Mouse (Mus musculus) neural tube, embryonic 15.5 days (tissue): Measurements from ENCODE around the gene Thap2. TPM values are rescaled to one million over a fixed set of nuclear protein-coding genes. Genes with fewer than 3 reads are reported as not detected.

Experiments
- ATAC-seq: fragments of 200-750 bp; cut with Nextera tagmentation; 2 replicates; pipeline ENCODE4 v1.8.0; 2017; ENCODE audit warnings: mild to moderate bottlenecking, moderate TSS enrichment, moderate library complexity; ENCODE audit not compliant: low FRiP score
- H3K27ac ChIP-seq: fragments of 300-500 bp; sonication (generic); replicated peaks from 2 replicates; pipeline ENCODE4 v1.5.1; 2015; ENCODE audit warnings: mild to moderate bottlenecking, inconsistent platforms
- H3K27me3 ChIP-seq: fragments of 300-500 bp; sonication (generic); replicated peaks from 2 replicates; pipeline ENCODE4 v1.6.1; 2015; ENCODE audit warnings: inconsistent platforms
- H3K36me3 ChIP-seq: fragments of 300-500 bp; sonication (generic); 2 replicates; pipeline ENCODE4 v1.6.1; 2015; ENCODE audit warnings: inconsistent platforms
- H3K4me1 ChIP-seq: fragments of 300-500 bp; sonication (generic); 2 replicates; pipeline ENCODE4 v1.6.1; 2015; ENCODE audit warnings: inconsistent platforms
- H3K4me2 ChIP-seq: fragments of 300-500 bp; sonication (generic); 2 replicates; pipeline ENCODE4 v1.6.1; 2015; ENCODE audit warnings: inconsistent platforms, mild to moderate bottlenecking, moderate library complexity
- H3K4me3 ChIP-seq: fragments of 300-500 bp; sonication (generic); replicated peaks from 2 replicates; pipeline ENCODE4 v1.5.1; 2015; ENCODE audit warnings: mild to moderate bottlenecking, inconsistent platforms
- H3K9ac ChIP-seq: fragments of 300-500 bp; sonication (generic); replicated peaks from 2 replicates; pipeline ENCODE4 v1.6.1; 2015; ENCODE audit warnings: mild to moderate bottlenecking, inconsistent platforms
- H3K9me3 ChIP-seq: fragments of 300-500 bp; sonication (generic); replicated peaks from 2 replicates; pipeline ENCODE4 v1.6.1; 2016; ENCODE audit warnings: inconsistent platforms
- WGBS: fragments of 180-500 bp; shearing (Covaris S2); methylation state at CpG from one replicate; pipeline ENCODE4 v1.1.7; 2015; ENCODE audit warnings: mixed read lengths; 5-methylcytosine and 5-hydroxymethylcytosine counted together
- polyA plus RNA-seq: library from polyadenylated mRNA; unstranded; fragments of >200 nt; fragmentation: Nextera tagmentation; extraction: Ambion mirVana; gene quantifications from 2 replicates; pipeline ENCODE4 v1.2.1, GENCODE M21; 2015

Gene Thap2
- polyA plus RNA-seq, 1 experiment from 2014 or later = 25.8 TPM

DNA sequence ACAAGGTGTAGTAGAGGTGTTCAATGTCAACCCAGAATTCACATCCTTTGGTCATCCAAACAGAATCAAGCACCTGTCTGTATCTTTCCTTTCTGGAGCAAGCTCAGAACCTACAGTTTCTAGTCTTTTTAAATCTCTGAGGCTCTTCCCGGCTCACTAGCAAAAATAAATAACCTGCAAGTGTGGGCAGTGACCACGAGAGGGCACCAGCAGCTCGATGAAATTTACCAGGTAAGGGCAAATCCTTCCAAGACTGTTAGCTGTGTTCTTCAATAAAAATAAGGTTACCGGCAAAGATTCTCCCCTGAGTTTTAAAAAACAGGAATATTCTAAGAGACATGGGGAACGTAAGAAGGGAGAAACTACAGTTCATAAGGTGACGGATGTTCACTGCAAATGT is 60.9 kb downstream of the Thap2 start:
- Histone ChIP-seq H3K4me1 (0 out of 2 replicates have a peak, but pooled peaks cover 2% of the 10 kb centered on the region), H3K9ac (no peak overlapping the region), H3K27me3 (no peaks in the 10 kb centered on the region), H3K36me3 (no peaks in the 10 kb centered on the region), H3K4me2 (no peak overlapping the region), H3K4me3 (no peak overlapping the region), H3K9me3 (no peaks in the 10 kb centered on the region), H3K27ac (no peak overlapping the region)
- WGBS = 8% methylated on average over 6 of the region's 6 CpGs
- ATAC-seq = no peak

DNA sequence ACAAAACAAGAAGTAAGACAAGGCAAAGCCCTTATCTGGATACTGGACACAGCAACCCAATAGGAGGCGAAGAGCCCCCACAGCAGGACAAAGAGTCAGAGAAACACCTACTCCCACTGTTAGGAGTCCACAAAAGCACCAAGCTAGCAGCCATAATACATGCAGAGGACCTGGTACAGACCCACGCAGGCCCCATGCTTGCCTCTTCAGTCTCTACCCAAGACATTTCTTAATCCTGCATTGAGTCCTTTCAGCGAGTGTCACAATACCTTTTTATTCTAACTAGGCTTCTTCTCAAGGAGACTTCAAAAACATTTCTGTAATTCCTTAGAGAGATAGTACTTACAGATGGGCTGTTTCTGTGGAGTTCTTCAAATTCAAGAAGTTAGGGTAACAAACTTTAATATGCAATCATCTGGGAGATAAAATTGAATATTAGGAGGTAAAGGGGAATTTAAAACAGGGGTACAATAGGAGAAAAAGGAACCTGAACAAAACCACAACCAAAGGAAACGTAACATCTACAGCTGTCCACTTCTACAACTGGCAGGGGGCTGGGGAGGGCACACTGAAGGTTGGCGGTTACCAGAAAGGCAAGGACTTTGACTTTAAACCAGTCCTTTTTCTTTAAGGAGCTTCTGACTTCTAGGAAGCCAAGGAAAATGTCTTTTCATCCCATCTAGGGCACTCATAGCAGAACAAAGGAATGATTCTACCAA is 62.8 kb downstream of the Thap2 start:
- Histone ChIP-seq H3K27ac (no peak overlapping the region), H3K4me2 (no peak overlapping the region), H3K27me3 (no peaks in the 10 kb centered on the region), H3K9ac (no peak overlapping the region), H3K9me3 (no peaks in the 10 kb centered on the region), H3K36me3 (no peaks in the 10 kb centered on the region), H3K4me1 (peaks cover 3% of the 10 kb centered on the region), H3K4me3 (no peak overlapping the region)
- WGBS = 82% methylated on average over 5 of the region's 5 CpGs
- no peak for ATAC-seq

Other genes with a start within 250 kb of the Thap2 start
- 0.46 and 2.3 TPM in 2 replicates for gene Tph2, start 199.4 kb downstream of the Thap2 start, polyA plus RNA-seq
- gene Tbc1d15, start 133.0 kb downstream of the Thap2 start, polyA plus RNA-seq = 27.1 and 31.0 TPM in 2 replicates
- gene Rab21, start 68.8 kb downstream of the Thap2 start, polyA plus RNA-seq = 7.0 and 9.6 TPM in 2 replicates
- gene Tmem19, start 21.9 kb downstream of the Thap2 start, polyA plus RNA-seq = 31.6 and 32.0 TPM in 2 replicates
- 14.8 and 15.1 TPM in 2 replicates for gene Zfc3h1, start 516 bp upstream of the Thap2 start, polyA plus RNA-seq
- gene A930009A15Rik, start 185.5 kb upstream of the Thap2 start, polyA plus RNA-seq = 0.46 and 0.49 TPM in 2 replicates
- gene Lgr5, start 203.3 kb upstream of the Thap2 start, polyA plus RNA-seq = 2.5 and 3.0 TPM in 2 replicates